ENCODE assay signal across 11 mouse cellular contexts in genomic region chr15:99861955-99862354, GRCm38 (mm10). TPM values are rescaled to one million over a fixed set of nuclear protein-coding genes. Genes with fewer than 3 reads are reported as not detected.
A peak's percentile ranks its signal among the peaks of the same experiment; 100 is the strongest.
DNase-seq lines count a peak whose midpoint lies in the region; ATAC-seq and TF ChIP-seq lines count a peak whose summit lies in the region.
"Had no signal": no experiment of that assay in that cellular context is flagged by ENCODE, and none has a peak within 500 bp of the region (broad histone marks: within the 10 kb centered on the region; RNA-seq: fewer than 3 reads in every experiment).

No protein-coding gene starts in this region.

- no peak for TF ChIP-seq POLR2A in lung, adult 2 months (IDR thresholded peaks at IDR 0.05; ENCODE audit: borderline replicate concordance, extremely low read depth, low read depth, low read length)

- H3K9ac ChIP-seq in lung, embryonic 14.5 days, result no peak overlapping the region
- no peak overlapping the region for H3K9ac ChIP-seq in intestine, embryonic 14.5 days (ENCODE audit: low read length)
- H3K9ac ChIP-seq in liver, postnatal 0 days (replicated peaks), result no peak overlapping the region
- H3K9ac ChIP-seq: neural tube, embryonic 12.5 days had no signal

- no peaks in the 10 kb centered on the region for H3K9me3 ChIP-seq in lung, embryonic 14.5 days (ENCODE audit: low read depth, low read length)
- H3K9me3 ChIP-seq in intestine, embryonic 14.5 days (ENCODE audit: control insufficient read depth, low read length), result no peaks in the 10 kb centered on the region
- no peaks in the 10 kb centered on the region for H3K9me3 ChIP-seq in liver, postnatal 0 days (ENCODE audit: low read length)
- H3K9me3 ChIP-seq: neural tube, embryonic 12.5 days had no signal

- no peak for TF ChIP-seq EP300 in liver, postnatal 0 days (IDR thresholded peaks at IDR 0.05; ENCODE audit: low read depth)

- H3K4me1 ChIP-seq in lung, embryonic 14.5 days (ENCODE audit: insufficient read depth), result peaks cover 7% of the 10 kb centered on the region
- peaks cover 22% of the 10 kb centered on the region for H3K4me1 ChIP-seq in lung, adult 2 months (ENCODE audit: control insufficient read depth, insufficient read depth, low read length)
- peaks cover 11% of the 10 kb centered on the region; the same call in 1 of the 2 replicates for H3K4me1 ChIP-seq in intestine, embryonic 14.5 days (replicated peaks; ENCODE audit: control insufficient read depth, insufficient read depth, low read length)
- H3K4me1 ChIP-seq in liver, postnatal 0 days (ENCODE audit: insufficient read depth), result peaks cover 13% of the 10 kb centered on the region

- no peak overlapping the region for H3K4me2 ChIP-seq in lung, embryonic 14.5 days
- no peak overlapping the region for H3K4me2 ChIP-seq in intestine, embryonic 14.5 days (ENCODE audit: low read length)
- no peak overlapping the region for H3K4me2 ChIP-seq in liver, postnatal 0 days (ENCODE audit: low read depth, low read length)
- H3K4me2 ChIP-seq: neural tube, embryonic 12.5 days had no signal

- WGBS in lung, embryonic 14.5 days, result 26% methylated on average over 11 of the region's 11 CpGs
- 35% methylated on average over 11 of the region's 11 CpGs for WGBS in lung, adult 2 months
- 23% methylated on average over 11 of the region's 11 CpGs for WGBS in intestine, embryonic 14.5 days
- 56% methylated on average over 11 of the region's 11 CpGs for WGBS in liver, postnatal 0 days (ENCODE audit: insufficient replicate concordance)

- H3K36me3 ChIP-seq in lung, embryonic 14.5 days (ENCODE audit: insufficient read depth), result no peaks in the 10 kb centered on the region
- H3K36me3 ChIP-seq in intestine, embryonic 14.5 days (ENCODE audit: control insufficient read depth, insufficient read depth, low read length), result no peaks in the 10 kb centered on the region
- no peaks in the 10 kb centered on the region for H3K36me3 ChIP-seq in liver, postnatal 0 days (replicated peaks; ENCODE audit: insufficient read depth, low read length)
- H3K36me3 ChIP-seq: neural tube, embryonic 12.5 days had no signal

- no peak overlapping the region for H3K4me3 ChIP-seq in lung, embryonic 14.5 days (ENCODE audit: low read depth, low read length)
- H3K4me3 ChIP-seq in lung, adult 2 months (replicated peaks; ENCODE audit: extremely low read depth, low read depth, low read length), result no peak overlapping the region
- H3K4me3 ChIP-seq in intestine, embryonic 14.5 days (ENCODE audit: low read depth, low read length), result no peak overlapping the region
- no peak overlapping the region for H3K4me3 ChIP-seq in liver, postnatal 0 days (ENCODE audit: low read depth, low read length)
- H3K4me3 ChIP-seq: neural tube, embryonic 12.5 days had no signal

- peak overlapping the region; percentile 18; the same call in 1 of the 2 replicates for H3K27ac ChIP-seq in lung, embryonic 14.5 days (ENCODE audit: low read depth)
- H3K27ac ChIP-seq in intestine, embryonic 14.5 days (ENCODE audit: low read depth), result peak overlapping the region; percentile 49
- H3K27ac ChIP-seq in liver, postnatal 0 days (ENCODE audit: low read depth), result peak overlapping the region; percentile 75
- H3K27ac ChIP-seq: neural tube, embryonic 12.5 days had no signal

- ATAC-seq in lung, embryonic 14.5 days (ENCODE audit: insufficient read depth), result peak; percentile 56; the same call in 1 of the 2 replicates
- ATAC-seq in intestine, embryonic 14.5 days (replicated peaks; ENCODE audit: low FRiP score, low TSS enrichment, low read depth), result no peak
- no peak for ATAC-seq in liver, postnatal 0 days

- no peaks in the 10 kb centered on the region for H3K27me3 ChIP-seq in lung, embryonic 14.5 days (ENCODE audit: insufficient read depth, low read length)
- H3K27me3 ChIP-seq in intestine, embryonic 14.5 days (replicated peaks; ENCODE audit: control insufficient read depth, insufficient read depth, low read length), result no peaks in the 10 kb centered on the region
- no peaks in the 10 kb centered on the region for H3K27me3 ChIP-seq in liver, postnatal 0 days (ENCODE audit: insufficient read depth, low read length)
- H3K27me3 ChIP-seq: neural tube, embryonic 12.5 days had no signal

- TF ChIP-seq CTCF in lung, embryonic 14.5 days (IDR thresholded peaks at IDR 0.05; ENCODE audit: low read depth), result peak; percentile 38
- no peak for TF ChIP-seq CTCF in lung, adult 2 months (IDR thresholded peaks at IDR 0.05; ENCODE audit: insufficient read depth, low read length)
- TF ChIP-seq CTCF in liver, postnatal 0 days (IDR thresholded peaks at IDR 0.05; ENCODE audit: low read depth), result peak; percentile 13; the same call in 1 of the 2 replicates

- DNase-seq in lung, embryonic 14.5 days, result peak; percentile 75
- DNase-seq in lung, adult 2 months, result no peak
- peak; percentile 37 for DNase-seq in embryo, embryonic 9.5 days (ENCODE audit: extremely low spot score)
- DNase-seq in intestine, embryonic 14.5 days (ENCODE audit: low spot score), result peak; percentile 67
- DNase-seq in liver, postnatal 0 days, result no peak
- DNase-seq in testis, postnatal 10 days (ENCODE audit: low spot score), result no peak
- no peak for DNase-seq in layer of hippocampus, adult 8-10 months (ENCODE audit: low spot score in 2 of 2)
- no peak for DNase-seq in right cerebral cortex, adult 2 months (ENCODE audit: low spot score in 2 of 2)
- DNase-seq: adrenal gland, postnatal 36 days; heart, postnatal 4 days had no signal

RNA-seq across cellular contexts. Expression of gene Lima1, which starts 13.3 kb away (rescaled TPM):
- 41.1 and 42.8 TPM in 2 replicates for polyA plus RNA-seq in lung, embryonic 14.5 days (2014; fragmentation: Nextera tagmentation; extraction: Ambion mirVana)
- 23.6 and 29.7 TPM in 2 replicates for polyA plus RNA-seq in lung, adult 2 months (2012; rRNA removed)
- 80.3 and 87.9 TPM in 2 replicates for polyA plus RNA-seq in intestine, embryonic 14.5 days (2014; fragmentation: Nextera tagmentation; extraction: Ambion mirVana)
- polyA plus RNA-seq in liver, postnatal 0 days (2015; fragmentation: Nextera tagmentation; extraction: Ambion mirVana), result 14.8 and 15.0 TPM in 2 replicates
- total RNA-seq in layer of hippocampus, adult 8-10 months (2022), result 10 to 100 TPM; 11.0 to 14.6 (median 13.1) TPM

Comparison
In these comparisons a context has a peak if more than half of its experiments do, and no peak if none do; other contexts are left out.
1. DNase-seq: peak in lung, embryonic 14.5 days (single experiment), embryo, embryonic 9.5 days (single experiment) and intestine, embryonic 14.5 days (single experiment); none in lung, adult 2 months (single experiment), liver, postnatal 0 days (single experiment), testis, postnatal 10 days (single experiment), layer of hippocampus, adult 8-10 months (0 of 2) and right cerebral cortex, adult 2 months (0 of 2).
2. H3K27ac ChIP-seq: peak in every context shown above with its lines; median percentile 75 in liver, postnatal 0 days; 49 in intestine, embryonic 14.5 days; 18 in lung, embryonic 14.5 days.